Mouse (Mus musculus) mature B cell (primary cell): ENCODE measurements around the gene Ncoa6.

ENCODE experiments used
- in situ Hi-C: fragments of 300-500 bp; cut with MboI; formaldehyde crosslinking; loops from 2 replicates; pipeline ENCODE4 v1.14.3; 2019

Ncoa6 gene

DNA sequence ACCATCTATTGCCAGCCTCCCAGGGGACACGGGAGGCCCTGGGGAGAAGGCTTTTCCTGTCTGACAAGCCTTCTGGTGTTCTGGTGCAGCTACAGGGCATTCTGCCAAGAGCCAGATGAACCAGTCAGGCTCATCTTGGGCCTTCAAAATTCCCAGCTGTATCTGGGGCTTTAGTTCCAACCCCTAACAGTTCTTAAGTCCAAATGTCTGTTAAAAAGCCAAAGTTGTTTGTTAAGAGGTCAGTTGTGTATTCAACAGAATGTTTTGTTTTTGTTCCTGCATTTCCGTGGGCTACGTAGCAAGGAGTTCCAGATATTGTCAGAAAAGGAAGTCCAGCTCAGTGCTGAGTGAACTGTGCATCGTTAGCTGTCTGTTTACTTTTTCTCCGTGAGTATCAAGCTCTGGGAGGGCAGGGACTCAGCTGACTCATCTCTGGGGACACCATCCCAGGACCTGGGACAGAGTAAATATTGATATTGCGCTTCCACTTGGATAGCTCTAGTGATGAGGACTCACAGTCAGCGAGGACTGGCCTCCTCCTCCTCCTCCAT lies 104.3 kb downstream of the Ncoa6 start:
- in situ Hi-C loops: no loop called here

DNA sequence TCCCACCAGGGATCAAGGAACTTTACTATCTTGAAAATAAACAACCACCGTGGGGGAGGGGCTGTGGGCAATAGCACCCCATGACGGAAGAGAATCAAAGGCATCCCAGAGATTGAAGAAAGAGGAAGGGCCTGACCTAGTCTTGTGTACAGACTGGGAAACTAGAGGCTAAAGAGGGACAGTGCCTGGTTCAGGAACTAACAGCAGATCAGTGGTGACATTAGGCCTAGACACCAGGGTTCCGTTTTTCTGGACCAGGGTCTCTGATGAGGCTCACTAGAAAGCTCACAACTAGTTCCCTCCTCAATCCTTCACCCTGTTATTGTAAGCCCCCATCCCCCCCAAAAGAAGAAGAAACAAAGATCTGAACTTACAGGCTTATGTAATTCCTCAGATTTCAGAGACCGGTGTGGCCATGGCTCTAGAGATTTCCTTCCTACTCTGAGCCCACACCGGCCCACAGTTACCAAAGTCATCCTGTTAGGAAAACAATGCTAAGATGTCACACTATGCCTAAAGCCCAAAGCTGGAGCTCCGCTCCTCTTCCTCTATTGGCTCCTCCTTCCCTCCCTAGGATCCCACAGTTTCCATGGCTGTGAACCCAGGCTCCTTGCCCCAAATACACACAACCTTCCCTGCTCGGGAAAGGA lies 105.9 kb downstream of the Ncoa6 start:
- in situ Hi-C loops: no loop called here

DNA sequence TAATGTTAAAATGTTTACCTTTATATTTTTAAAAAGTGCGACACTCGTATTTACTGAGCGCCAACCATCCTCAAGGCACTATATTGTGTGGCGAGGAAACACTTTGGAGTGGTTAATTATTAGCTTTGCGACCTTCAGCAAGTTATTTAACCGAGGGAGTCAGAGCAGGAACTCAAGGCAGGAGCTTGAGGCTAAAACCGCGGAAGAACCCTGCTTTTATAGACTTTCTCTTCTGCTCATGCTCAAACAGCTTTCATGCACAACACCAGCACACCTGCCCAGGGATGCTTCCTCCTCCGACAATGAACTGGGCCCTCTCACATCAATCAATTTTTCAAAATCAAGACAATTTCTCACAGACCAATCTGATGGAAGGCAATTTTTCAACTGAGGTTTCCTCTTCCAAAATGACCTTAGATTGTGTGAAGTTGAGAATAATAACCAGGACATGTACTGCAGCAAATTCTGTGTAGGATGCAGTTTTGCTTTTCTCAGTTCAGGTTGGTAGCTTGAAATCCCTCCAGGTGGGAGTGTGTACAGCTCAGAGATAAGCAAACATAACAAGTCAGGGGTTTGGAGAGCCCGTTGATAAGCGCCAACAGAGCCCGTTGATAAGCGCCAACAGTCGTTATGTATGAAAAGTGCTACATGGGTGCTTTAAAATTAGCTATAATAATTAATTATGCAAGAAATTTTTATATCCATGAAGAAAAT lies 115.9 kb downstream of the Ncoa6 start:
- in situ Hi-C loops: no loop called here

DNA sequence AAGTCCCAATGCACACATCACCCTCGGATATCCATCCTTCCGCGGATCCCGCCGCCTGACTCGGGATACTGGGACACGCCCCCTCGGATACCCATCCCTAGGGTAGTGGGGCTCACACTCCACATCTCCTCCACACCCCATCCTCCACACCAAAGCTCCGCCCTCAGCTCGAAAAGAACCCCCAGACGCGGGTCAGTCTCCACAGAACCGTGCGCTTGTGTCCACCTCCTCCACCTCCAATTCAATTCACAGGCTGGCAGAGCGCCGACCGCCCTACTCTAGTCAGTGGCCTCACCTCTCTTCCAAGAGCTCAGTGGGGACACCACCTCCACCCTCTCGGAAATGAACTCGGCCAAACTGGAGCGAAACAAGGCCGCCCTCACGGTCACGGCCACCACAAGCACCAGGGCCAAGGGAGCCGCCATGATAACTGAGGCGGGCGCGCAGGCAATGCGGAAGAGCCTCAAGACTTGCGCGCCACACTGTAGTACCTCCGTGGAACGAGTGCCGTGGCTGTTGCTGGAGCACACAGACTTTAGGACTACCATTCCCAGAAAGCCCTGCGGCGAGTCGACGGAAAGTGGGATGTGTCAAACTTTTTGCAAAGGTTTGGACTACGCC lies 116.6 kb downstream of the Ncoa6 start, which contains the start of gene Pigu:
Gene Pigu (minus strand): TSS at position 460 of the 621 bp plus-strand sequence.
- in situ Hi-C loops: no loop called here

DNA sequence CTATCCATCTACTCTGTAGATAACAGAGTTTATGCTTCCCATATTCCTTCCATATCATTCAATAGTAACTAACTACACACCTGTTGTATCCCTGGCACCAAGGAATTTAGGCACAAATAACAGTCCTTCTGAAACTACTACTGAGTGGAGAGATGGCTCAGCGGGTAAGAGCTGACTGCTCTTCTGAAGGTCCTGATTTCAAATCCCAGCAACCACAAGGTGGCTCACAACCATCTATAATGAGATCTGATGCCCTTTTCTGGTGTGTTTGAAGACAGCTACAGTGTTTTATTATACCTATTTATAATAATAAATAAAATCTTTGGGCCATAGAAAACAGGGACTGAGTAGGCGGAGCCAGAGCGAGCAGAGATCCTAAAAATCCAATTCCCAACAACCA lies 119.3 kb downstream of the Ncoa6 start:
- in situ Hi-C loops: no loop called here

DNA sequence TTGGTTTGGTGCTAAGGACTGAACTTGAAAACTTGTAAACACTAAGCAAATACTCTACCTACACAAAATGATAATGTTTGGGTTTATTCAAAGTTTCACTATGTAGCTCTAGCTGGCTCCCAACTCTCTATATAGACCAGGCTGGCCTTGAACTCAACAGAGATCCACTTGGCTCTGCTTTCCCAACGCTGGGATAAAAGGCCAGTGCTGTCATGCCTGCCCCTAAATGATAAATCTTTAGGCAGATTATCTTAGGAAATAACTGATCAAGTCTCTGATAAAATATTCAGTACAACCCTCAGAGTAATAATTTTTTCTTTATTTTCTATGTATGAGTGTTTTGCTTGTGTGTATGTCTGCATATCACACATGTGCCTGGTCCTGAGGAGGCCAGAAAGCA lies 127.0 kb downstream of the Ncoa6 start:
- in situ Hi-C loops: no loop called here
